Comparison of ENCODE assay signal across 13 mouse cellular contexts in genomic region chr14:120294480-120294879, GRCm38 (mm10). TPM values are rescaled to one million over a fixed set of nuclear protein-coding genes. Genes with fewer than 3 reads are reported as not detected.
DNase-seq lines count a peak whose midpoint lies in the region; ATAC-seq and TF ChIP-seq lines count a peak whose summit lies in the region.
"Had no signal": no experiment of that assay in that cellular context is flagged by ENCODE, and none has a peak within 500 bp of the region (broad histone marks: within the 10 kb centered on the region; RNA-seq: fewer than 3 reads in every experiment).

No protein-coding gene starts in this region.

- no peak for TF ChIP-seq POLR2A in liver, adult 2 months (IDR thresholded peaks at IDR 0.05; ENCODE audit: extremely low read depth, insufficient read depth, low read length)

- H3K27me3 ChIP-seq in liver, adult 2 months (ENCODE audit: control insufficient read depth, insufficient read depth, low read length) = no peaks in the 10 kb centered on the region
- no peaks in the 10 kb centered on the region for H3K27me3 ChIP-seq in liver, embryonic 12.5 days (replicated peaks)
- no peaks in the 10 kb centered on the region for H3K27me3 ChIP-seq in heart, postnatal 0 days (ENCODE audit: control insufficient read depth, insufficient read depth, low read length)
- no peaks in the 10 kb centered on the region for H3K27me3 ChIP-seq in forebrain, postnatal 0 days (ENCODE audit: insufficient read depth, low read length)

- intact Hi-C loops in gastrocnemius, adult 2 months (cut with DNase I) = no loop called here
- intact Hi-C loops in gastrocnemius, postnatal 14 days (cut with DNase I; ENCODE audit: low total_unique reads) = no loop called here

- H3K9ac ChIP-seq in liver, adult 2 months (ENCODE audit: low read depth, low read length) = no peak overlapping the region
- no peak overlapping the region for H3K9ac ChIP-seq in liver, embryonic 12.5 days
- H3K9ac ChIP-seq in heart, postnatal 0 days (replicated peaks; ENCODE audit: low read depth, low read length) = no peak overlapping the region
- no peak overlapping the region for H3K9ac ChIP-seq in forebrain, postnatal 0 days

- peak; percentile 28; the same call in 1 of the 2 replicates for TF ChIP-seq EP300 in heart, postnatal 0 days (IDR thresholded peaks at IDR 0.05; ENCODE audit: low read depth)

- 0 out of 2 replicates have a peak, but pooled peaks cover 5% of the 10 kb centered on the region for H3K36me3 ChIP-seq in liver, adult 2 months (ENCODE audit: control insufficient read depth, insufficient read depth, low read length)
- no peaks in the 10 kb centered on the region for H3K36me3 ChIP-seq in liver, embryonic 12.5 days
- peaks cover 11% of the 10 kb centered on the region; the same call in 1 of the 2 replicates for H3K36me3 ChIP-seq in heart, postnatal 0 days (replicated peaks; ENCODE audit: control insufficient read depth, insufficient read depth, low read length)
- H3K36me3 ChIP-seq in forebrain, postnatal 0 days (ENCODE audit: insufficient read depth) = no peaks in the 10 kb centered on the region

- H3K4me3 ChIP-seq in gastrocnemius, adult 2 months = peak overlapping the region; percentile 60
- H3K4me3 ChIP-seq in liver, adult 2 months (ENCODE audit: insufficient read depth, low read depth, low read length) = no peak overlapping the region
- H3K4me3 ChIP-seq in liver, embryonic 12.5 days = no peak overlapping the region
- H3K4me3 ChIP-seq in brown adipose tissue, adult 24 weeks (ENCODE audit: insufficient read depth, low read depth, low read length) = no peak overlapping the region
- no peak overlapping the region for H3K4me3 ChIP-seq in heart, postnatal 0 days (ENCODE audit: low read depth, low read length)
- H3K4me3 ChIP-seq in forebrain, postnatal 0 days (ENCODE audit: low read depth, low read length) = no peak overlapping the region
- H3K4me3 ChIP-seq: erythroblast, embryonic 14.5 days had no signal

- no peak for ATAC-seq in liver, embryonic 12.5 days
- no peak for ATAC-seq in heart, postnatal 0 days (ENCODE audit: insufficient read depth, low read depth)
- ATAC-seq in forebrain, postnatal 0 days = no peak
- ATAC-seq: hindbrain, postnatal 0 days had no signal

- H3K27ac ChIP-seq in gastrocnemius, adult 2 months = peak overlapping the region; percentile 94
- no peak overlapping the region for H3K27ac ChIP-seq in liver, adult 2 months (replicated peaks; ENCODE audit: insufficient read depth, low read depth, low read length)
- H3K27ac ChIP-seq in liver, embryonic 12.5 days = no peak overlapping the region
- H3K27ac ChIP-seq in brown adipose tissue, adult 24 weeks (replicated peaks; ENCODE audit: low read depth, low read length) = peak overlapping the region; percentile 2
- H3K27ac ChIP-seq in heart, postnatal 0 days (ENCODE audit: low read depth) = peak overlapping the region; percentile 93
- no peak overlapping the region for H3K27ac ChIP-seq in forebrain, postnatal 0 days (ENCODE audit: low read depth, low read length)
- H3K27ac ChIP-seq: hindbrain, postnatal 0 days had no signal

- TF ChIP-seq CTCF in gastrocnemius, adult 2 months (IDR thresholded peaks at IDR 0.05) = no peak
- TF ChIP-seq CTCF in liver, adult 2 months (IDR thresholded peaks at IDR 0.05; ENCODE audit: low read depth, low read length) = no peak
- no peak for TF ChIP-seq CTCF in heart, postnatal 0 days (IDR thresholded peaks at IDR 0.05; ENCODE audit: low read depth)
- TF ChIP-seq CTCF in forebrain, postnatal 0 days (IDR thresholded peaks at IDR 0.05; ENCODE audit: low read depth) = no peak

- no peaks in the 10 kb centered on the region for H3K9me3 ChIP-seq in liver, embryonic 12.5 days (replicated peaks)
- no peaks in the 10 kb centered on the region for H3K9me3 ChIP-seq in heart, postnatal 0 days (replicated peaks; ENCODE audit: control insufficient read depth, low read length)
- no peaks in the 10 kb centered on the region for H3K9me3 ChIP-seq in forebrain, postnatal 0 days (ENCODE audit: low read length)

- peaks cover 15% of the 10 kb centered on the region for H3K4me1 ChIP-seq in liver, adult 2 months (ENCODE audit: control insufficient read depth, insufficient read depth, low read length)
- H3K4me1 ChIP-seq in liver, embryonic 12.5 days = peaks cover 41% of the 10 kb centered on the region
- H3K4me1 ChIP-seq in brown adipose tissue, adult 24 weeks (ENCODE audit: control insufficient read depth, insufficient read depth, insufficient read length, low read length) = peaks cover 62% of the 10 kb centered on the region
- H3K4me1 ChIP-seq in heart, postnatal 0 days (ENCODE audit: control insufficient read depth, insufficient read depth) = peaks cover 87% of the 10 kb centered on the region
- H3K4me1 ChIP-seq in forebrain, postnatal 0 days (ENCODE audit: insufficient read depth) = no peaks in the 10 kb centered on the region

- 72% methylated on average over 6 of the region's 6 CpGs for WGBS in liver, adult 2 months
- 67% methylated on average over 6 of the region's 6 CpGs for WGBS in liver, embryonic 12.5 days (ENCODE audit: insufficient replicate concordance)
- WGBS in heart, postnatal 0 days = 66% methylated on average over 6 of the region's 6 CpGs
- 90% methylated on average over 6 of the region's 6 CpGs for WGBS in forebrain, postnatal 0 days

- no peak overlapping the region for H3K4me2 ChIP-seq in liver, embryonic 12.5 days
- no peak overlapping the region for H3K4me2 ChIP-seq in heart, postnatal 0 days (ENCODE audit: low read depth, low read length)
- H3K4me2 ChIP-seq in forebrain, postnatal 0 days (ENCODE audit: low read depth) = no peak overlapping the region

- DNase-seq in gastrocnemius, adult 2 months = no peak
- DNase-seq in gastrocnemius, postnatal 14 days = no peak
- DNase-seq in liver, adult 2 months (ENCODE audit: extremely low read depth, low read depth, low spot score) = peak; percentile 58
- no peak for DNase-seq in heart, postnatal 0 days (ENCODE audit: low spot score)
- DNase-seq in adipocyte (ENCODE audit: low spot score) = no peak
- DNase-seq in forebrain, postnatal 0 days = no peak
- DNase-seq: adrenal gland, adult 8-10 months; liver; right cerebral cortex, postnatal 14 days had no signal

- peaks cover 61% of the 10 kb centered on the region for H3K79me2 ChIP-seq in liver, adult 2 months (ENCODE audit: control insufficient read depth, insufficient read depth, low read length)

RNA-seq across cellular contexts. Expression of gene Mbnl2, which starts 19.0 kb away (rescaled TPM):
- 100 to 1,000 TPM; 282 to 352 TPM for total RNA-seq in gastrocnemius, adult 2 months (2021)
- total RNA-seq in gastrocnemius, postnatal 14 days (2021) = 100 to 1,000 TPM; 232 to 277 TPM
- total RNA-seq in liver, adult 2 months (2014; rRNA removed) = 32.2 and 35.2 TPM in 2 replicates
- 16.4 and 17.5 TPM in 2 replicates for polyA plus RNA-seq in liver, adult 2 months (2012; rRNA removed)
- polyA plus RNA-seq in liver, embryonic 12.5 days (2016; fragmentation: Nextera tagmentation; extraction: Ambion mirVana) = 19.3 and 20.2 TPM in 2 replicates
- polyA plus RNA-seq in brown adipose tissue, adult 24 weeks (2012; ENCODE audit: insufficient read depth, insufficient read length, missing spikeins) = 152 and 170 TPM in 2 replicates
- 288 and 337 TPM in 2 replicates for total RNA-seq in heart, postnatal 0 days (2014; rRNA removed; ENCODE audit: low replicate concordance)
- 136 and 137 TPM in 2 replicates for polyA plus RNA-seq in heart, postnatal 0 days (2015; fragmentation: Nextera tagmentation; extraction: Ambion mirVana)
- total RNA-seq in forebrain, postnatal 0 days (2014; rRNA removed) = 38.9 and 58.6 TPM in 2 replicates
- polyA plus RNA-seq in forebrain, postnatal 0 days (2015; fragmentation: Nextera tagmentation; extraction: Ambion mirVana) = 17.1 and 23.9 TPM in 2 replicates

Comparison
In these comparisons a context has a peak if more than half of its experiments do, and no peak if none do; other contexts are left out.
1. H3K27ac ChIP-seq: peak in gastrocnemius, adult 2 months (single experiment), brown adipose tissue, adult 24 weeks (single experiment) and heart, postnatal 0 days (single experiment); none in liver, adult 2 months (single experiment), liver, embryonic 12.5 days (single experiment) and forebrain, postnatal 0 days (single experiment).